Mouse (Mus musculus): Measurements from ENCODE around the gene Nfs1. TPM values are rescaled to one million over a fixed set of nuclear protein-coding genes. Genes with fewer than 3 reads are reported as not detected.
"Not testable (repeated sequence)": the region's sequence is repeated elsewhere in the genome, so short reads cannot be mapped to it uniquely, and the experiment has no call there.

The Nfs1 gene
- total and polyA plus RNA-seq, 3 experiments: 51.3 to 72.1 (median 58.6) TPM

DNA sequence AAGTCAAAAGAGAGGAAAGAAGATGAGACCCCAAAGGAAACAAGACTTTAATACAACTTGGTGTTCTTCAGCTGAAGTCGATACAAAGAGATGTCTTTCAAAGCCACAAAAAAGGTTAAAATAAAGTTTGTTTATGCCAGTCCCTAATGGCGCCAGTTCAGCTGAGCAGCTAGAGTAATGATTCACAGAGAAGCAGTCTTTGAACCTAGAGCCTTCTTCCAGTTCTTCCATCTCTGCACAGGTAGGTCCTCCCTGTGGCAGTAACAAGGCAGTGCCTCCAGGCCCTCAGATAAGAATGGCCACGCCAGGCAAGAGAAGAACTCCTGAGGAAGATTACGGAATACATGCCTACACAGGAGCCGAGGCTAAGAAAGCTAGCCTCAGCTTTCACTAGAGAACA lies 20.3 kb downstream of the Nfs1 start:
- in situ Hi-C loops (cut with MboI; ENCODE audit: low pct_ligation_motif_present, low pct_unique_long_range_greater_than_20kb, low sequenced_read_pairs): no loop called here
- Histone ChIP-seq H3K27ac (ENCODE audit: insufficient read depth, low read depth) (no peak overlapping the region), H3K4me3 (replicated peaks in 1 of 3; ENCODE audit: low read depth in 2 of 3, low read length in 2 of 3, poor library complexity in 1 of 3) (no peak overlapping the region), H3K9me3 (replicated peaks; ENCODE audit: low read length) (peaks cover 4% of the 10 kb centered on the region), H3K79me2 (replicated peaks; ENCODE audit: control insufficient read depth, extremely low read depth, insufficient read depth, poor library complexity, severe bottlenecking) (no peaks in the 10 kb centered on the region), H3K36me3 (replicated peaks in 1 of 2; ENCODE audit: control insufficient read depth in 1 of 2, insufficient read depth in 1 of 2, low read length in 1 of 2) (peaks cover 43 to 62% of the 10 kb centered on the region in 2 experiments), H3K4me1 (ENCODE audit: control insufficient read depth in 1 of 2, insufficient read depth in 2 of 2) (no peaks in the 10 kb centered on the region), H3K4me2 (ENCODE audit: insufficient read depth, low read depth, poor library complexity, severe bottlenecking) (no peak overlapping the region), H3K9ac (ENCODE audit: insufficient read depth, low read depth) (no peak overlapping the region), H3K27me3 (replicated peaks) (no peaks in the 10 kb centered on the region)
- dilution Hi-C loops (cut with MboI; ENCODE audit: extremely low pct_ligation_motif_present, extremely low pct_unique_long_range_greater_than_20kb, low sequenced_read_pairs): no loop called here
- DNase-seq (ENCODE audit: extremely low read depth): no peak
- TF ChIP-seq JUND (conservative IDR thresholded peaks at IDR 0.05; ENCODE audit: low read depth, low read length): no peak
- TF ChIP-seq ETS1 (conservative IDR thresholded peaks at IDR 0.05; ENCODE audit: low read depth, low read length): no peak
- TF ChIP-seq MEF2A (IDR thresholded peaks at IDR 0.05; ENCODE audit: borderline replicate concordance, low read depth, low read length): no peak
- no peak for TF ChIP-seq SMC3 (IDR thresholded peaks at IDR 0.05; ENCODE audit: low read depth, low read length)

DNA sequence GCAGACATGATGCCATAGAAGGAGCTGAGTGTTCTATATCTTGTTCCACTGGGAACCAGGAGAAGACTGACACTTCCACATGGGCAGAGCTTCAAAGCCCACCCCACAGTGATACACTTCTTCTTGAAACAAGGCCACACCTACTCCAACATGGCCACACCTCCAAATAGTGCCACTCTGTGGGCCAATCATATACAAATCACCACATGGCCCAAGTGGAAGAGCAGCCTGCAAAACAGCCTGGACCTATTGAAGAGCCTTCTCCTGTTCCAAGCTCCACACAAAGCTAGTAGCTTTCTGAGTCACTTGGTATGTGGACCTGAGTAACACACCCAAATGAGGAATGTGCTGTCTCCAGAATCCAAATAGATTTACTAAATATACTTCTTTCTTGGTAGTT lies 24.4 kb downstream of the Nfs1 start:
- Histone ChIP-seq H3K27ac (ENCODE audit: insufficient read depth, low read depth) (no peak overlapping the region), H3K4me1 (ENCODE audit: control insufficient read depth in 1 of 2, insufficient read depth in 2 of 2) (no peaks in the 10 kb centered on the region), H3K36me3 (replicated peaks in 1 of 2; ENCODE audit: control insufficient read depth in 1 of 2, insufficient read depth in 1 of 2, low read length in 1 of 2) (peaks cover 11 to 24% of the 10 kb centered on the region in 2 experiments), H3K79me2 (replicated peaks; ENCODE audit: control insufficient read depth, extremely low read depth, insufficient read depth, poor library complexity, severe bottlenecking) (no peaks in the 10 kb centered on the region), H3K4me3 (replicated peaks in 1 of 3; ENCODE audit: low read depth in 2 of 3, low read length in 2 of 3, poor library complexity in 1 of 3) (no peak overlapping the region), H3K27me3 (replicated peaks) (no peaks in the 10 kb centered on the region), H3K4me2 (ENCODE audit: insufficient read depth, low read depth, poor library complexity, severe bottlenecking) (no peak overlapping the region), H3K9ac (ENCODE audit: insufficient read depth, low read depth) (no peak overlapping the region), H3K9me3 (replicated peaks; ENCODE audit: low read length) (peaks cover 4% of the 10 kb centered on the region)
- DNase-seq (ENCODE audit: extremely low read depth): no peak
- dilution Hi-C loops (cut with MboI; ENCODE audit: extremely low pct_ligation_motif_present, extremely low pct_unique_long_range_greater_than_20kb, low sequenced_read_pairs) (no loop called here), in situ Hi-C loops (cut with MboI; ENCODE audit: low pct_ligation_motif_present, low pct_unique_long_range_greater_than_20kb, low sequenced_read_pairs) (no loop called here)
- no peak for TF ChIP-seq NELFE (IDR thresholded peaks at IDR 0.05; ENCODE audit: low read depth, low read length)

DNA sequence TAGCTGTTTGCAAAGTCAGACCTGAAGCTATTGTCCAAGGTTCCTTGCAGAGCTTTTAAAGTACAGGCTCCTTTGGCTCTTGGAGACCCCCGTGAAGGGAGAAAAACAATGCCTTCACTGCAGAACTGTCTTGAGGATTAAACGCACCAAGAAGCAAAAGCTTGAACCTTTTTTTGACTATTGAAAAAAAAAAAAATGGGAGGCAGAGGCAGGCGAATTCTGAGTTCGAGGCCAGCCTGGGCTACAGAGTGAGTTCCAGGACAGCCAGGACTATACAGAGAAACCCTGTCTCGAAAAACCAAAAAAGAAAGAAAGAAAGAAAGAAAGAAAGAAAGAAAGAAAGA lies 31.9 kb downstream of the Nfs1 start:
- H3K27me3 ChIP-seq (replicated peaks); H3K27ac ChIP-seq (ENCODE audit: insufficient read depth, low read depth); in situ Hi-C loops (cut with MboI; ENCODE audit: low pct_ligation_motif_present, low pct_unique_long_range_greater_than_20kb, low sequenced_read_pairs); H3K36me3 ChIP-seq (replicated peaks in 1 of 2; ENCODE audit: control insufficient read depth in 1 of 2, insufficient read depth in 1 of 2, low read length in 1 of 2); H3K9me3 ChIP-seq (replicated peaks; ENCODE audit: low read length); DNase-seq (ENCODE audit: extremely low read depth); dilution Hi-C loops (cut with MboI; ENCODE audit: extremely low pct_ligation_motif_present, extremely low pct_unique_long_range_greater_than_20kb, low sequenced_read_pairs); H3K4me2 ChIP-seq (ENCODE audit: insufficient read depth, low read depth, poor library complexity, severe bottlenecking): not testable (repeated sequence)
- H3K9ac ChIP-seq (ENCODE audit: insufficient read depth, low read depth): peak overlapping the region; percentile 28; the same call in 1 of the 2 replicates
- H3K79me2 ChIP-seq (replicated peaks; ENCODE audit: control insufficient read depth, extremely low read depth, insufficient read depth, poor library complexity, severe bottlenecking): peaks cover 44% of the 10 kb centered on the region
- H3K4me3 ChIP-seq (replicated peaks in 1 of 3; ENCODE audit: low read depth in 2 of 3, low read length in 2 of 3, poor library complexity in 1 of 3): peak overlapping the region; percentile 35 to 94 (median 93)
- TF ChIP-seq SIN3A (IDR thresholded peaks at IDR 0.05; ENCODE audit: low read length) (peak; percentile 12; the same call in 1 of the 2 replicates), ZNF384 (IDR thresholded peaks at IDR 0.05; ENCODE audit: low read depth, low read length) (peak; percentile 75), POLR2A (IDR thresholded peaks at IDR 0.05; ENCODE audit: low read depth, low read length) (peak; percentile 49; the same call in 1 of the 2 replicates), TBP (conservative IDR thresholded peaks at IDR 0.05; ENCODE audit: low read depth, low read length) (peak; percentile 81; the same call in 1 of the 2 replicates)
- peaks cover 2 to 24% of the 10 kb centered on the region in 2 experiments; a peak in 1 of 4 replicates for H3K4me1 ChIP-seq (ENCODE audit: control insufficient read depth in 1 of 2, insufficient read depth in 2 of 2)

All from CH12.LX (cell line).